Mouse (Mus musculus) cortical plate, adult 2 months (tissue): ENCODE results near the gene Kmt5a.

Source experiments
- CTCF ChIP-seq: fragments of 200-500 bp; IDR thresholded peaks from 2 replicates; pipeline ENCODE4 v1.5.1; 2011; ENCODE audit warnings: mild to moderate bottlenecking, control low read depth, low read length; ENCODE audit not compliant: insufficient read depth; ENCODE audit errors: extremely low read depth
- POLR2A ChIP-seq: fragments of 200-500 bp; IDR thresholded peaks from 2 replicates; pipeline ENCODE4 v1.6.1; 2011; ENCODE audit warnings: mild to moderate bottlenecking, low read length, control low read depth; ENCODE audit not compliant: insufficient read depth; ENCODE audit errors: extremely low read depth

- TF ChIP-seq CTCF (no peak), POLR2A (no peak)
These were observed 6.0 kb downstream of the Kmt5a start for GRCm38 (mm10) chr5:124445621-124446293.
